Mouse (Mus musculus): Measurements from ENCODE around the gene Naa15.

DNA sequence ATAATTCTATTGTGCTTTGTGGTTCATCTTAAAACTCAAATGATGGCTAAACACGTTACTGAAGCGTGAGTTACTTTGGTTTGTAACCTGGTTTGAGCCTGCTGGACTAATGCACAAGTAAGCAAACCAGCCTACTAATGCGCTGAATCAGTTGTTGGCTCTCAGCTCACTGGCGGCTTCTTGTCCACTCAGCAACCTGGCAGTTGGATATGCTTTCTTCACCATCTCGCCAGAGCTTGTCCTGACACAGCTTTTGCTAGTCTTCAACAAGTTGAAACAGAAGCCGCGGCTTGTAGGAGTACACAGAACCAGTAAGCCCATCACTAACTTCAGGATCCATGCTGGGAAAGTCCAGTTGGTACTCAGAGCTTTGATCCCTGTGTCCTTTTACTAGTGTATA is 2.5 kb upstream of the Naa15 start:
- TF ChIP-seq CTCF (conservative IDR thresholded peaks at IDR 0.05 in 1 of 2, IDR thresholded peaks at IDR 0.05 in 1 of 2; ENCODE audit: low read depth in 2 of 2, low read length in 2 of 2) (no peak), ZC3H11A (IDR thresholded peaks at IDR 0.05; ENCODE audit: low read depth, low read length) (no peak)

Measured in CH12.LX (cell line).